Mouse (Mus musculus) heart, postnatal 36 days (tissue): ENCODE measurements around the gene Rhpn2. TPM values are rescaled to one million over a fixed set of nuclear protein-coding genes. Genes with fewer than 3 reads are reported as not detected.

Experiments
- DNase-seq, 2 experiments: peaks; one replicate each; pipeline ENCODE4 v3.0.0; 2021 to 2022
- intact Hi-C: fragments of 180-260 bp; cut with DNase I; formaldehyde crosslinking; loops from one replicate; pipeline ENCODE4 v1.15.1; 2025
- total RNA-seq, 2 experiments: library from RNA; stranded (reverse); gene quantifications; 2 replicates each; pipeline ENCODE4 v1.2.3; 2021

Rhpn2 gene
- total RNA-seq, 2 experiments from 2014 or later = 4.5 to 6.1 TPM

GRCm38 (mm10) chr7:35344785-35345330, 10.9 kb downstream of the Rhpn2 start:
- no peak for DNase-seq
- intact Hi-C loops = no loop called here

GRCm38 (mm10) chr7:35347918-35348700, 14.1 kb downstream of the Rhpn2 start:
- DNase-seq = no peak
- intact Hi-C loops = no loop called here

- intact Hi-C loops = no loop called here
- DNase-seq = no peak
Observed at GRCm38 (mm10) chr7:35349022-35349421, 15.1 kb downstream of the Rhpn2 start.

GRCm38 (mm10) chr7:35349886-35350684, 16.1 kb downstream of the Rhpn2 start:
- intact Hi-C loops = no loop called here
- no peak for DNase-seq

- DNase-seq = no peak
- intact Hi-C loops = no loop called here
Observed at GRCm38 (mm10) chr7:35351155-35351554, 17.2 kb downstream of the Rhpn2 start.

- DNase-seq = no peak
- intact Hi-C loops = no loop called here
Observed at GRCm38 (mm10) chr7:35353306-35353705, 19.3 kb downstream of the Rhpn2 start.

- intact Hi-C loops = no loop called here
- DNase-seq = no peak
Observed at GRCm38 (mm10) chr7:35355303-35355872, 21.4 kb downstream of the Rhpn2 start.

- DNase-seq = no peak
- intact Hi-C loops = no loop called here
Observed at GRCm38 (mm10) chr7:35357621-35358020, 23.7 kb downstream of the Rhpn2 start.

GRCm38 (mm10) chr7:35362253-35362652, 28.3 kb downstream of the Rhpn2 start:
- no peak for DNase-seq
- intact Hi-C loops = no loop called here

- no peak for DNase-seq
- intact Hi-C loops = no loop called here
Observed at GRCm38 (mm10) chr7:35362868-35363267, 28.9 kb downstream of the Rhpn2 start.

- DNase-seq = no peak
- intact Hi-C loops = no loop called here
Observed at GRCm38 (mm10) chr7:35365161-35365910, 31.4 kb downstream of the Rhpn2 start.

GRCm38 (mm10) chr7:35371096-35371495, 37.1 kb downstream of the Rhpn2 start:
- no peak for DNase-seq
- intact Hi-C loops = loop anchor here (10.0 kb wide), 1 partner anchor 64 kb away; no protein-coding TSS in a partner anchor

- no peak for DNase-seq
Observed at GRCm38 (mm10) chr7:35372483-35373017, 38.6 kb downstream of the Rhpn2 start.

GRCm38 (mm10) chr7:35373146-35373989, 39.4 kb downstream of the Rhpn2 start:
- intact Hi-C loops = loop anchor here (10.0 kb wide), 1 partner anchor 61 kb away; no protein-coding TSS in a partner anchor
- no peak for DNase-seq

More at GRCm38 (mm10) chr7:35372483-35373017, 38.6 kb downstream of the Rhpn2 start:
- intact Hi-C loops = loop anchor here (10.0 kb wide), 1 partner anchor 62 kb away; no protein-coding TSS in a partner anchor

GRCm38 (mm10) chr7:35374265-35374664, 40.3 kb downstream of the Rhpn2 start:
- DNase-seq = no peak
- intact Hi-C loops = loop anchor here (10.0 kb wide), 1 partner anchor 61 kb away; no protein-coding TSS in a partner anchor

- intact Hi-C loops = loop anchor here (10.0 kb wide), 1 partner anchor 58 kb away; no protein-coding TSS in a partner anchor
- no peak for DNase-seq
Observed at GRCm38 (mm10) chr7:35376623-35377022, 42.7 kb downstream of the Rhpn2 start.

GRCm38 (mm10) chr7:35379492-35380119, 45.6 kb downstream of the Rhpn2 start:
- intact Hi-C loops = loop anchor here (10.0 kb wide), 1 partner anchor 55 kb away; no protein-coding TSS in a partner anchor
- no peak for DNase-seq

- intact Hi-C loops = no loop called here
- DNase-seq = peak in 1 of 2 experiments; percentile 14
Observed at GRCm38 (mm10) chr7:35380351-35380750, 46.4 kb downstream of the Rhpn2 start.
